Mouse (Mus musculus): Measurements from ENCODE around the gene Ogn. TPM values are rescaled to one million over a fixed set of nuclear protein-coding genes. Genes with fewer than 3 reads are reported as not detected.

Ogn gene
- polyA plus RNA-seq (2012; rRNA removed; ENCODE audit: low replicate concordance): 7.8 and 26.1 TPM in 2 replicates

GRCm38 (mm10) chr13:49607714-49608113 is at the start of gene Ogn:
Gene Ogn (plus strand): TSS chr13:49608046.

GRCm38 (mm10) chr13:49581541-49582530 is 26.0 kb upstream of the Ogn start, which contains the start of gene Omd:
Gene Omd (plus strand): TSS chr13:49582462.

GRCm38 (mm10) chr13:49652481-49653179 is 44.8 kb downstream of the Ogn start, which contains the start of the genes Cenpp and Nol8:
Gene Cenpp (minus strand): TSS chr13:49652785.
Gene Nol8 (plus strand): TSS chr13:49653078.

Other genes with a start within 250 kb of the Ogn start
- 3.4 and 7.4 TPM in 2 replicates for gene Ippk, start 186.8 kb upstream of the Ogn start, polyA plus RNA-seq (2012; rRNA removed; ENCODE audit: low replicate concordance)
- not detected in 2 replicates for gene Tes3-ps, start 114.7 kb upstream of the Ogn start, polyA plus RNA-seq (2012; rRNA removed; ENCODE audit: low replicate concordance)
- 1.7 and 7.7 TPM in 2 replicates for gene Ecm2, start 103.2 kb upstream of the Ogn start, polyA plus RNA-seq (2012; rRNA removed; ENCODE audit: low replicate concordance)
- 0.91 and 4.6 TPM in 2 replicates for gene Aspn, start 63.6 kb upstream of the Ogn start, polyA plus RNA-seq (2012; rRNA removed; ENCODE audit: low replicate concordance)
- 0.39 and 1.1 TPM in 2 replicates for gene Omd, start 25.6 kb upstream of the Ogn start, polyA plus RNA-seq (2012; rRNA removed; ENCODE audit: low replicate concordance)
- gene Cenpp, start 44.7 kb downstream of the Ogn start, polyA plus RNA-seq (2012; rRNA removed; ENCODE audit: low replicate concordance): 0.39 TPM in 1 of 2 replicates, not detected in the other
- gene Nol8, start 45.0 kb downstream of the Ogn start, polyA plus RNA-seq (2012; rRNA removed; ENCODE audit: low replicate concordance): 0.80 and 2.0 TPM in 2 replicates
- 10.2 and 21.7 TPM in 2 replicates for gene Iars, start 74.1 kb downstream of the Ogn start, polyA plus RNA-seq (2012; rRNA removed; ENCODE audit: low replicate concordance)
- gene Gm30302, start 191.0 kb downstream of the Ogn start, polyA plus RNA-seq (2012; rRNA removed; ENCODE audit: low replicate concordance): not detected in 2 replicates